Mouse (Mus musculus): Measurements from ENCODE around the gene Prune2.

DNA sequence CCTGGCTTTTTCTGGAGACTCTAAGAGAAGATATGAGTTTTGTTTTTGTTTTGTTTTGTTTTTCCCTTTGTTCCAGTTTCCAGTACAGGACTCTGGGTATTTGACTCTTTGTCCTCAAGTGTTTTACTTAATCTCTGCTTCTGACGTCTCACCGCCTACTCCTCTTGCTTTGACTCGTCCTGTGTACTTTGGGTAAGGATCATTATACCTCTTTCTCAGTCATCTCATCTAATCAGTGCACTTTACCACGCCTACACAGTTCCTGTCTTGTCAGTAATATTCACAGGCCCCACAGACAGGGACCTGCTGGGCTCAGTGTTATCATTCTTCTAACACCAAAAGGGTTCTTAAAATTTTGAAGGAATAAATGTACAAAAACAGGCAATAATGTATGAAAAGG is 312.8 kb downstream of the Prune2 start:
- TF ChIP-seq ZC3H11A (IDR thresholded peaks at IDR 0.05; ENCODE audit: borderline replicate concordance, low read depth, low read length) = no peak
- no peak for TF ChIP-seq ZNF384 (IDR thresholded peaks at IDR 0.05; ENCODE audit: low read depth, low read length)

Data from ES-E14 (cell line).